Mouse (Mus musculus): Measurements from ENCODE around the gene Apba2.

DNA sequence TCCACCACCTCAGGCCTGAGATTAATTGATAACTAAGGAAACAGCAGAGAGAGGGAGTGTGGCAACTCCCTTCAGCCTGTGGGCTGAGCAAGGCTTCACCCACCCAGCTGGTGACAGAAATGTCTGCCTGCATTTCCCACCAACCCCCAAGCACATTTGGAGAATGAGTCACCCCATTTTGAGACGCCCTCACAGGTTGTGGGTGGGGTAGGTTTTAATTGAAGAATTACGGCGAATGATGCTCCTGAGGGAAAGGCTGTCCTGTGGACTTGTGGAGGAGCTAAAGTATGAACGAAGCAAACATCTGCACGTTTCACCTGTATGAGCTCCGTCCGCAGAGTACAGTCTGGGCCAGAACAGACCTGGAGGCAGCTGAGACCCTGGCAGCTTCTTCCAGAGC, 250.6 kb downstream of the Apba2 start:
- TF ChIP-seq CTCF (IDR thresholded peaks at IDR 0.05; ENCODE audit: borderline replicate concordance, insufficient read depth, low read length) (no peak), POLR2A (IDR thresholded peaks at IDR 0.05; ENCODE audit: low read depth, low read length) (no peak)

Measured in embryonic fibroblast, embryonic 13.5 days (primary cell).